Comparison of ENCODE assay signal across 1 mouse cellular context in the genomic region with DNA sequence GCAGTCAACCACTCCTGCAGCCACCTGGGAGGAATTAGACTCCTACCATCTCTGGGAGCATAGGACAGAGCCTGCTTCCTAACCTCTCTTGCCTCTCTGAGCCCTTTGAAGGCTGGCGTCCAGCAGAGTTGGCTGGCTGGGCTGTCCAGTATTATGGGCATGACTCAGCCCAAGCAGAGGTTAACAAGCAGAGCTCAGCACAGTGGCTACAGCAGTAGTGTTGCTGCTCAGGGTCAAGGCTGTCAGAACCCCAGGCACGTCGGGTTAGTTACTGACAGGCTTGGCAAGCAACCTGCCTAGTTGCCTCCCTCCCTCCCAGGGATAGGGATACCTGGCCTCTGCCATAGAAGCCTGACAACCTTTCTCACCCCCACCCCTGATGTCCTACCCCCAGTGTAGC.
TF ChIP-seq lines count a peak whose summit lies in the region.

No protein-coding gene starts in this region.

TF ChIP-seq in CH12.LX, 34 proteins besides CTCF, POLR2A, EP300 and RAD21:
- no peak for TF ChIP-seq HCFC1 (IDR thresholded peaks at IDR 0.05; ENCODE audit: low read depth, low read length)
- TF ChIP-seq RCOR1 (conservative IDR thresholded peaks at IDR 0.05; ENCODE audit: low read depth, low read length): no peak
- no peak for TF ChIP-seq KAT2A (IDR thresholded peaks at IDR 0.05; ENCODE audit: insufficient replicate concordance, low read length)
- no peak for TF ChIP-seq JUN (IDR thresholded peaks at IDR 0.05; ENCODE audit: insufficient read depth, low read depth, low read length)
- no peak for TF ChIP-seq CHD2 (IDR thresholded peaks at IDR 0.05; ENCODE audit: low read length)
- TF ChIP-seq POLR2AphosphoS2 (IDR thresholded peaks at IDR 0.05; ENCODE audit: low read depth, low read length): no peak
- no peak for TF ChIP-seq MAFK (IDR thresholded peaks at IDR 0.05; ENCODE audit: insufficient replicate concordance, low read length)
- no peak for TF ChIP-seq NRF1 (IDR thresholded peaks at IDR 0.05; ENCODE audit: low read depth, low read length)
- no peak for TF ChIP-seq JUND (conservative IDR thresholded peaks at IDR 0.05; ENCODE audit: low read depth, low read length)
- TF ChIP-seq TBP (conservative IDR thresholded peaks at IDR 0.05; ENCODE audit: low read depth, low read length): no peak
- TF ChIP-seq BHLHE40 (IDR thresholded peaks at IDR 0.05; ENCODE audit: low read depth, low read length): no peak
- no peak for TF ChIP-seq IRF4 (IDR thresholded peaks at IDR 0.05; ENCODE audit: low read depth, low read length)
- TF ChIP-seq USF1 (IDR thresholded peaks at IDR 0.05; ENCODE audit: low read depth, low read length): no peak
- no peak for TF ChIP-seq USF2 (conservative IDR thresholded peaks at IDR 0.05; ENCODE audit: low read depth, low read length)
- no peak for TF ChIP-seq ZMIZ1 (IDR thresholded peaks at IDR 0.05; ENCODE audit: low read depth, low read length)
- no peak for TF ChIP-seq MAZ (IDR thresholded peaks at IDR 0.05; ENCODE audit: low read depth, low read length)
- no peak for TF ChIP-seq MYC (IDR thresholded peaks at IDR 0.05; ENCODE audit: low read depth, low read length)
- TF ChIP-seq GABPA (IDR thresholded peaks at IDR 0.05; ENCODE audit: insufficient replicate concordance, low read depth, low read length): no peak
